Mouse (Mus musculus): ENCODE results near the gene Fgfr2.

Gene Fgfr2

DNA sequence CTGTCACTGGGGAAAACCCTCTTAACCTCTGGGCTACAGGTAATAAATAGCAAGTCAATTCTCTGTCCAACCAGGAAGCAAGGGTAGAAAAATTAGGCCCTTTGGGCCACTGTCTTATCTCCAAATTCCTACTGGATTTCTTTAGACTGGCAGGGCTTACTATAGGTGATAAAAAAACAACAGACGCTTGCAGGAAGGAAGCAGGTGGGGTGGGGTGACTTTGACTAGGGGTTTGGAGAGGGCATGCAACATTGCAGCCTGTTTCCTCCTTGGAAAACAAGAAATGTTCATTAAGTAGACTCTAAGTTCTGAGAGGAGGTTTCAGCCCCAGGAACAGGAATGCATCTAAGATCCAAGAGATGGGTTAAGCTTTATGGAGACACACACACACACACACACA lies 2098.3 kb downstream of the Fgfr2 start:
- no peak for DNase-seq (ENCODE audit: low read depth)

DNA sequence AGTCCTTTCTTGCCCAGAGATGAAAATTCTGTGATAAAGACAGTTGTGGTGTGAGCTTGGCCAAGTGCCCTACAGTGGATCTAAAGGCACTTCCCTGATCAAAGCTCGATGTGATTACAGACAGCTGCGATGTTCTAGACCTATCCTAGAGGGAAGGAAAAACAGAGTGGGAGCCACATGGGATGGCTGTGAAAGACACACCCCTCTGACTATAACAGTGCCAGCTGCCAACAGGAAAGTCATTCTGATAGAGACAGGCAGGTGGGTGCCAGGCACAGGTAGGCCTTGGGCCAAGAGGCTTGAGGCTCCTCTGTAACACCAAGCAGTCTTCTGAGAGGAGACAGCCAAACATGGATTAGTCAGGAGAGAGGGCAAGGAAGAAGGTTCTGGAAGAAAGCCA lies 2104.0 kb downstream of the Fgfr2 start:
- no peak for DNase-seq (ENCODE audit: low read depth)

DNA sequence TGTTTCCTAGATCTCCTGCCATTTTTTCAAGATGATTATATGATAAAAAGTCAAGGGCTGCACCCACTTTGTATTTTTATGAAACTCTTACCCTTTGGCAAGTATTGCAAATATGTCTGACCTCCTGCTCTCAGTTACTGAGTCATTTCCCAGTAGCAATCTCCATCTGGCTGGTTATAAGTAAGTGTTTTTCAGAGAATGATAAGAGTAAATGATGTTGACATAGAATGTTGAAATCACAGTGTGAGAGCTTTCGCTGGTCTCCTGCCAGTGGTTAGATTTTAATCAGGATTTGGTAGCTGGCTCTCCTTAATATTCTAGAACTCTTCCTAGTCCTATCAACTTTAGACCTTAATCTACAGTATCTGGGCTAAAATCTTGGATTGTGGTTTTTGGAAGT lies 2111.2 kb downstream of the Fgfr2 start:
- peak; percentile 82 for DNase-seq (ENCODE audit: low read depth)

DNA sequence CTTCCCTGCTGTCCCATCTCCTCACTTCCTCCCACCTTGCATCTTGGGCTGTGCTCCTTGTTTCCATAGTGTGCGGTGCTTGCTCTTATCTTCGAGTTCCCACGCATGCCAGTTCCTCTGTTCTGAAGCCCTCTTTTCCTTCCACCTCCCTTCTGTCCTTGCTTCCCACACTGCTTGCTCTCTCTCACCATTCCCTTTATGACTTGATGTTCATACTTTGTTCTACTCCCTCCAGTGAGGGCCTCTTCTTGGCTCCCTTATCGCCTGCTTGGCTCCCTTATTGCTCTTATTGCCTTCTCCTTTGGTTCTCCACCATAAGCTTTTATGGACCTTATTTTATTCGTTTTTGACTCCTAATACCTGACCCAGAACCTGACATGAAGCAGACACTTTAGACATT lies 2114.0 kb downstream of the Fgfr2 start:
- no peak for DNase-seq (ENCODE audit: low read depth)

DNA sequence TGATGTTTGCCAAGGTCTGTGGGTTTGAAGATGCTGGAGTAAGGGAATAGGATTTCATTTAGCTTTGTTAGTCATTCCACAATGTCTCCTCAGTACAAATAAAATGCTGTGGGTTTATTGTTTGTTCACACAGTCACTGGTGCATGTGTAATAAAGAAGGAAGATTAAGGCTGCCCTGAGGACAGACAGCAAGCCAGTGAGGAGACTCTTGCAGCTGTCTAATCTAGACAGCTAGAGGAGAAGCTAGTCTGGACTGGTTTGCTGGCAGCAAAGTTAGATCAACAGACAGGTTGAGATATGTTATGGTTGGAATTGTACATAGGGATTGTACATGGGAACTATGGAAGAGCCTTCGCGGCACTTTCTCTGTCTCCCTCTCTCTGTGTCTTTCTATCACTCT lies 2115.9 kb downstream of the Fgfr2 start:
- no peak for DNase-seq (ENCODE audit: low read depth)

DNA sequence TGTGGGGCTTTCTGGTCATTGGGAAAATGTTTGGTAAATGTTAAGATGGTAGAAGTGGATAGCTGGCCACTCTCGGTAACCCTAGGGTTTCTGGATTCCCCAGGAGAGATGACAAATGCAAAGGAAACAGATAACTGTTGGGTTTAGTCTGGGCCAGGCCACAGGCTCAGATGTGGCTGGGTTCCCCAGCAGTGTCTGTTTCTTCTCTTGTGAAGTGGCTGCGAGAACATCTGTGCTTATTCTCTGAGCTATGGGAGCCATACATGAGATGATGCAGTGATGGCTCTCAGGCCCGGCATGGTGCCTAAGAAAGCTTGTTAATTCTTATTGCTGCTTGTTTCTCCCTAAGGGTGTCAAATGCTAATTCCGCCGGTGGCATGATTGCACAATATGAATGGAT lies 2119.1 kb downstream of the Fgfr2 start:
- no peak for DNase-seq (ENCODE audit: low read depth)

DNA sequence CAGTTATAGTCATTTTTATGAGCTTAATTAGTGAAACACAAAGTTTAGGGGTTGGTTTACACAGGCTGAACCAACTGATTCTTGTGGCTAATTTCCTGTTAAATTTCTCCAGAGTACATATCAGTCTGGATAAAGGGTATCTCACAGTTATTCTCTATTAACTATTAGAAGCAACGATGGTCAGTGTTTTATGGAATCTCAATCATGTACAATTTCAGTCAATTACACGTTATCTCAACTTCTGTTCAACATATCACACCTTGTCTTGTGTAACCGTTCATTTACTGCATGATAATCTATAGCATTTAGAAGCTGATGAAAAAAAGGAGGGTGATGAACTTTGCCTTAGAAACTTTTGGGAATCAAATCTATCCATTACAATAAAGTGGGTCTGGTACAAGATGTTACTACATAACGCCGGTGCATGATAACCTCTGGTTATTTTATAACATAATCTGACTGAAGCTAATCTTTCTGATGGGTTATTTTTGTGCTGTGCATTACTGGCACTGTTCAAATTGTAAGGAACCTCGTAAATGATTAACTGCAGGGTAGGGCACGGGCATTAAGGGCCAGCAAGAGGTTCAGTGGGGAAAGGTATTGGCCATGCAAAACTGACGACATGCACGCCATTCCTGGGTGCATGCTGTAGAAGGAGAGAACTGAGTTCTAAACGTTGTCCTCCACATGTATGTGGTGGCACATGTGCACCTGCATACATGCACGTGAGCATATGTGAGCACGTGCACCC lies 2121.0 kb downstream of the Fgfr2 start:
- DNase-seq (ENCODE audit: low read depth): no peak

DNA sequence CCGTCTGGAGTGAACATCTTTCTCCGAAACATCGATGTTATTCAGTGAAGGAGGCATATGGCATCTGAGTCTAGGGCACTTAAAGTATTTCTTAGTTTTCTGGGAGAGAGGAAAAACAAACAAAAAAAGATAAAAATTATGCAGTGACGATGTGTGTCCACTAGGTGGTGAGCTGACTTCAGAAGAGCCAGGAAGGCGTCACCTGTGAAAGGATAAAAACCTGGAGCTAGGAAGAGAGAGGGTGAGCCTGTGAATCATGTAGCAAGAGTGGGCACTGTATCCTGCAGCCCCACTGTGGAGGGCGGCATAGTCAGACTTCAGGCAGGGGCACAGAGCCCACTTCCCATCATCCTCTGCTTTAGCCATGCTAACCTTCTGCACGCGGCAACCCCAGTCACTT lies 2129.2 kb downstream of the Fgfr2 start:
- DNase-seq (ENCODE audit: low read depth): peak; percentile 59

DNA sequence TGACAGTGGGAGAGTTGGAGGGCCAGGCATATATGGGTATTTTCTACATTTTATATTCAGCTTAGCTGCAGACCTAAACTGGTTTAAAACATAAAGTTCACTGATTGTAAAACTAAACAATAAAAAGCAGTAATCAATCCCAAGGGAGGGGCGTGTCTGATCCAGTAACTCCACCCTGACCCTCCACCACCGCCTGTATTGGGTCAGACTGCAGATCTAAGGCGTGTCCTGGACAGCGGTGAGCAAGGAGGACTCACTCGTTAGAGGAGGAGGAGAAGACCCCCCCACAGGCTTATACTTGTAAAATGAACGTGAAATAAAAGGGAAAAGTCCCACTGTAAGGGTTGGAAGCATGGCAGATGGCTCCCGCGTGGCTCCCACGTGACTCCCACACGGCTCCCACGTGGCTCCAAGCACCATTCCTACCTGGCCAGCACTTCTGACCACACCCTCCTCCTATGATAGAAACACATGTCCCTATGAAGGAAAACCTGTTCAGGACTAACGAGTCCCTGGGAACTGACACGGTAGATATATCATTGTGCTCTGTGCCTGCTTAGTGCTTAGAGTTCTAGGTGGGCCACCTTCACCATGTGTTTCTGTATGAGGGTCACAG lies 2131.9 kb downstream of the Fgfr2 start:
- no peak for DNase-seq (ENCODE audit: low read depth)

DNA sequence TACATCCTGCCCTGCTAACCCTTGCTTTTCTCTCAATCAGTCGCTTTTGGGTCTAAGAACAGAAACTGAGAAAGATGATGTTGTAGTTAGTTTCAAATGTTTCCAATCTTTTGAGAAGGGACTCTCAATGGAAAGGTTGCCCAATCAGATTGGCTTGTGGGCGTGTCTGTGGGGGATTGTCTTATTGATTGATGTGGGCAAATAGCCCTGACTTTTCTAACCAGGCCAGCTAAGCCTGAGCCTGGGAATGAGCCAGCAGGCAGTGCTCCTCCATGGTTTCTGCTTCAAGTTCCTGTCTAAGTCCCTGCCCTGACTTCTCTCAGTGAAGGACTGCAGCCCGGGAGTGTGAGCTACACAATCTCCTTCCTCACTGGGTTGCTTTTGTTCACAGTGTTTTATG lies 2133.8 kb downstream of the Fgfr2 start:
- peak; percentile 50 for DNase-seq (ENCODE audit: low read depth)

DNA sequence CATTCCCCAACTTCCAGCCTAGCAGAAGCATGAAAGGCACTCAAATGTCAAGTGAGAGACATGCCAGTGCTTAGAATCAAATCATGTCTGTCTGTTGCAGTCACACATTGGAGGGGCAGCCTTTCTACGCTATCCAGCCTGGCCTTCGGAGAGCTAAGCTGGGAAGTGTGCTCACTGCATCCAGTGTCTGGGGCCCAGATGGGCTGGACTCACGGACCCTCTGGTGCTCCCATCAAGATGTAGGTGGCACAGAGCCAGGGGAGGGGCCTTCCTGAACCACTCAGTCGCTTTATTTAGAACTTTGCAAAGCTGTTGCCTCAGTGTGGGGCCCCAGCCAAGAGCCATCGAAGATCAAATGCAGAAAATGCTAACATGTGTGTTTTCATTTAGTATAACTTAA lies 2135.0 kb downstream of the Fgfr2 start:
- DNase-seq (ENCODE audit: low read depth): no peak

DNA sequence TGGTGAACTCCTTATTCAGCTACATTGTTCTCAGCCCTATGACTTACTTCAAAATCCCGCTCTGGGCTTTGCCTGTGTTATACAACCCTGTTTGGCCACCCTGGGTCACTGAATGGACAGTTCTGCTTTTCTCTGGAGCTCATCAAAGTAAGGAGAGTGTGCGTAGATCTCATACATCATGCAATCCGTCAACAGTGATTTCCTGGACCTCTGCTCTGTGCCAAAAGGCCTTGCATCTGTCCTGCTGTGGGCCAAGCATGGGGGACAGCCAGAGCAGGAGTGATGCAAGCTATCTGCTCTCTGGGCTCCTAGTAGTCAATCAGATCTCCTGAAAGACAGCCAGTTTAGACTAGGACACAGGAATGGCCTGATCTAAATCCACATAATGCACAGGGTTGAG lies 2137.4 kb downstream of the Fgfr2 start:
- peak; percentile 30 for DNase-seq (ENCODE audit: low read depth)

DNA sequence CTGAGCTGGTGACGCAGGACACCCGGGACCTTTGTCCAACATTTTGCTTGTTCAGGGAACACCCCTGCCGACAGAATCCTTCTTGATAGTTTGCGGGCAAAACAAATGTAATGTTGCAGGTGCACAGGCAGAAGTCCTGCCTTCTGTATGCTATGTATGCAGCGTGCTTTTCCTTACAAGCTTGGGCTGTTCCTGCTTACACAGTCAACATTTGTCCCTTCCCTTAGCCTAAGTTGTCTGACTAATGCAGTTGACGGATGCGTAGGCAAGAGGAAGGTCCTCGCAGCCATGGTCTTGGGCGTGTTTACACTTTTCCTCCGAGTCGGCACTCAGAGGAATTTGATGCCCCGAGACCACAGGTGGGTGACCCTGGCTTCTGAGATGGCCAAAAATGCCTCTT lies 2138.0 kb downstream of the Fgfr2 start:
- no peak for DNase-seq (ENCODE audit: low read depth)

DNA sequence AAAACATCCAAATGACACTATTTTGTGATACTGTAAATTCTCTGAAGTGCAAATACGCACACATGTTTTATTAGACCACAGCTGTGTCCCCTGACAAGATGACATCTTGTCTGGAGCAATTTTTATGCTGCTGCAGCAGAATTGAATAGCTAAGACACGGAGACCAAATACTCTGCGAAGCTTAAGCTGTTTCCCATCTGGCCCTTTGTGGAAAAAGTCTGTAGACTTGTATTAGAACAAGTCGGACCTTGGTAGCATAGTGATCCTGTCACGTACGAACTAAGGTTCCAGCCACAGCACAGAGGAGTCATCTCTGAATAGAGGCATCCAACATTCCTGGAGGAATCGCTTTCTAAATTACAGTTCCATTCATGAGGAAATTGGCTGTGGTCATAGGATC lies 2138.9 kb downstream of the Fgfr2 start:
- DNase-seq (ENCODE audit: low read depth): no peak

DNA sequence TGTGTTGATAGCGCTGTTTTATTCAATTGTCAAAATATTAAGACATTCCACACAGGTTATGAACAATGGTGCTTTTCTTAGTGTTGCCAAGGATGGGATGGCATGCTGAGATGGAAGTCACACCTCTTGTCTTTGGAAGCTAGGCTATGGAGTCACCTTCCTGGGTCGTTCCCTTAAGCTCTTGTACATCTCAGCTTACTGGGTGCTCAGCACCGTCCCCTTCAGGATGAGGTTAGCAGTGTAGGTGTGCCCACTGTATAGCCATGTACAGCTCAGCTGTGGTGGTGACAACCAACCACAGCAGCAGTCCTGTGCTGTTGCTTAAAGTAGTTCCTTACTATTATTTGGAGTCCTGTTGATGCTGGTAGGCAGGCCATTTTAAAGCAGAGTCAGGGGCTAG lies 2140.3 kb downstream of the Fgfr2 start:
- peak; percentile 38 for DNase-seq (ENCODE audit: low read depth)

DNA sequence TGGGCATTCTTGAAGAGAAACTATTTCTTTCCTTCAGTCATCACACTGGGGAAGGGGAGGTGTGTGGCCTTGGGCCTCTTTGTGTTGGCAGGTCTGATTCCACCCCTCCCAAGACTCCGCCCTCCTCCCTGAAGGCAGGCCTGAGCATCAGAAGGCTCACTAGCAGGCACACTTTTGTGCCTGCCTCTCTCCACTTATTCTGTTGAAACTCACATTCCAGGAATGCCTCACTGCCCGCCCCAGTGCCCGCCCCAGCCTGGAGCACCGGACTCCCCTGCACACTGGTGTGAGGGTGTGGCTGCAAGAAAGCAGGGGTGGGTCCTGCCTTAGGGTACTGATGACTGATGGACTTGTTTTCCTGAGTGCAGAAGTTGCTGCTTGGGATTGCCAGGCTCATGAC lies 2140.8 kb downstream of the Fgfr2 start:
- DNase-seq (ENCODE audit: low read depth): peak; percentile 85

DNA sequence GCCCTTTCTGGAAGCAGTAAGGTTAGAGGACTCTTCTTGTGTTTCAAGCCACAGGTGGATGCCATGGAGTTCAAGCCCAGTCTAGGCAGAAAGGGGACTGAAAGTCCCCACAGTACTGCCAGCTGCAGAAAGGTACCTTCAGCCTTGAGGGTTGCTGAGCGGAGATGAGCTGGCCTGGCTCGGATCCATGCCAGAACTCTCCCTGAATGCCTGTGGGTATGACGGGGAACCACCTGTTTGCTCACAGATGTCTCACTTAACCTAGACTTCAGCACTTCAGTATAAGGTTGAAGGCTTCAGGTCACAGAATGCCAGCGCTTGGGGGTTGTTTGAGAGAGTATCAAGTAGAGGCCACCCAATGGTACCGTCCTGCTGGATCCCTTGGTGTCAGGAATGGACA lies 2143.0 kb downstream of the Fgfr2 start:
- DNase-seq (ENCODE audit: low read depth): peak; percentile 68

DNA sequence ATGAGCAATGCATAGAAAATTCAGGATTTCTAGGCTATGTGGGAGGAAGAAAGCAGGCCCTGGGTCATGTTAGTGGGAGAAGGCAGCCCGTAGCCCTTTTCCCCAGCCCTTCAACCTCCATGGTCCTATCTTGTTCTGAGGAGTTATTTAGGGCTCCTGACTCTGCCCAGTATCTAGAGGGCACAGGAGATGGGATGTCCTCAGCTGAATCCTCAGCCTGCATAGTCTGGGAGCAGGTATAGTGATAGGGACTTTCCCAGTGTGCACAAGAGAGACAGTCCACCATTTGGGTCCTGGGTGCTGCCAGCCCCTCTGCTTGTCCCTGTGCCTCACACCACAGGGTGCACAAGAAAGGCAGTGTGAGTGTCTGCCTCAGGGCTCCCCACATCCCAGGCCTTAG lies 2144.6 kb downstream of the Fgfr2 start:
- DNase-seq (ENCODE audit: low read depth): peak; percentile 30

DNA sequence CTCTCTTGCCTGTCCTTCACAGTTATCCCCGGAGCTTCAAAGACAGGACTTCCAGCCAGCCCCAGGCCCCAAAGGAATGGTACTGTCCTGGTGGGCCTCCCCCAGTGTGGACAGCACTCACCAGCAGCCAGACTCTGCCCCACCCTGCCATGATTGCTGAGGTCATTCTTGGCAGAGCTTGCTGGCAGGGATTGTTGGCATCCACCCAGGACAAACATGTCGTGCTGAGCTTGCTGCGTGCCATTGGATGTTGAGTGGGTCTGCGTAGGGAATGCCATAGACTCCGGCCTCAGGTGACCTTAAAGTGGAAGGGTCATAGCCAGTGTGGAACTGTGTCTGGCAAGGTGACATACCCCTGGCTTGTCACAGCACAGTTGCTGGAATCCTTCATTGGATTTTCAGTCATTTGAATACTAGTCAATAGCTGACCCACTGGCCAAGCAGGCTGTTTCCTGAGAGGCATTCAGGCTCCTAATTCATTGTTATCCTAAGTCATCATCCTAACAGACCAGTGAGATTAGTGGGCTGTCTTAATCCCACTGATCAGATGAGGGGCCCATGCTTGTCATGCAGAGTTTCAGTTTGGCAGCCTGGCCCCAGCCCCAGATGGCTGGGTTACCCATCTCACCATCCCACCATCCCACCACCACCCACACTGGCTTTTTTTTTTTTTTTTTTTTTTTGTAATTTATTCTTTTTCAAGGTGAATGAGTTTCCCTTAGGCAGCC lies 2145.2 kb downstream of the Fgfr2 start:
- peak; percentile 91 for DNase-seq (ENCODE audit: low read depth)

DNA sequence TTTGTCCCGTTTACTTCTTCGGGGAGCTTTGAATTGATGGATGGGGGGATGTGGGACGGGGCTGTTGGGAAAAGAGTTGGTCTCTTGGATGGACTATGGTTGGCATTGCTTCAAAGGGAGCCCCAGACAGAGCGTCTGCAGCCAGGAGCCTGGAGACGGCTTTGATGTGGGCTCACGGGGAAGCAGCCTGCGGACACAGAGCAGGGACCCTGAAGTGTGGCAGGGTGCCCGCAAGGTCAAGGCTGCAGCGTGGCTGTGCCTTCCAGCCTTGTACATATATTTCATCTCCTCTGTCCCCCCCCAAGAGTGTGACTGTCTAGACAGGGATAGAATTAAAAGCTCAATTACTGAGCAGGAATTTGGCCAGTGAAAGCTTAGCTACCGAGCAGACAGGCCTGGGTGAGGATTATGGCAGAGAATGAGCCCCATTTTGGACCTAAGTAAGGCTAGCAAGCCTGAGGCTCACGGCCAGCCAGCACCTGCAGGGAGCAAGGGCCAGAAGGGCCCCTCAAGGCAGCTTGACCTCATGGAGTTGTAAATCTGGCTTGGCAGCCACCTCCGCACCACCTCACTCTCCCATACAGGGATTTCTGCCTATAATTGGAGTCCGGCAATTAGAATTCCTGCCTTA lies 2146.7 kb downstream of the Fgfr2 start:
- DNase-seq (ENCODE audit: low read depth): no peak

DNA sequence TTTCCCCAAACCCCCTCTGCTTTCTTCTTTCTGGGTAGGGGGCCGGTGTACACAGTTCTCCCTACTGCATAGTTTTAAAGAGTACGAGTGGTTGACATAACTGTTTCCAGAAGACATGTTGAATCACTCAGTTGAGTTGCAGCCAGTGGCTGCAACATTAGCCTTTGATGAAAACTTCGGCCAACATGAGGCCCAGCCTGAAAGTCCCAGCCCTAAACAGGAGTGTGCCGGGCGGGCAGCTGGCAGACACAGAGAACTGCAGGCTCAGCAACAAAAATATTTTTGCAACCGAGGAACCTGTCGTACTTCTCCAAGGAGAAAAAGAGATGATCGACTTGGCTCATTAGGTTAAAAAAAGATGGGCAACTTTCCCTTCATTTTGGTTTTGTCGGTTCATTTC lies 2150.4 kb downstream of the Fgfr2 start:
- peak; percentile 77 for DNase-seq (ENCODE audit: low read depth)

DNA sequence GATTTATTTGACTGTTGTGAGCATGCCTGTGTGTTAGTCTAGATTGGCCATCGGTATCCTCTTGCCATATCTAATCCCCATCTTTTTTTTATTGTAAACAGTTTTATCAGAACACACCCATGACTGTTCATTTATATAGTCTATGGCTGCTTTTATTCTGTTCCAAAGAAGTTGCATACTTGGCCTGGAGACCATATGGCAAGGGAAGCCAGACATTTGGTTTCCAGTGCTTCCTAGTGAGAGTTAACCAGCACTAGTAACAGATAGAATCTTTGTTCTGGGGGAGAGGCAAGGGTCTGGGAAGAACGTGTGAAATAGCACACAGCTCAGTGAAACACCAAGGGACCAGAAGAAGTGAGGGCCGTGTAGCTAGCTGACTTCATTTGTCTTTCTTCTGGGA lies 2153.6 kb downstream of the Fgfr2 start:
- peak; percentile 50 for DNase-seq (ENCODE audit: low read depth)

DNA sequence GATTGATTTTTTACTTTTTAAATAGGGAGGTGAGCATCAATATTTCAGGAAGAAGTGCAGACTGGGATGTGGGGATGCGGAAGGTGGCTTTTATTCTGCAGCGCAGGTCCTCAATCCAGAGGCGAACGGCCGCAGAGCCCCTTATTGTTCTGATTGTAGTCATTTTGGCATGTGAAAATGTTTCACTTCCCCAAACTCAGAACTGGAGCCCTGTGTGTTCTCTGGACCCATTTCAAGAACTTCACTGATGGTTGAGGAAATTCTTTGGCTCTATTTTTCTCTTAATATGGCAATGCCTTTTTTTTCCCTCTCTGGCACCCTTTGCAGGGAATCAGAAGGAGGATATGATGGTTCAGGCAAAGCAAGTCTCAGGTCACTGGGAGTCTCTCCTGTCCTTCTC lies 2154.1 kb downstream of the Fgfr2 start:
- DNase-seq (ENCODE audit: low read depth): peak; percentile 81

All from NIH3T3 (cell line).